Mouse (Mus musculus): ENCODE results near the gene Fibcd1. TPM values are rescaled to one million over a fixed set of nuclear protein-coding genes. Genes with fewer than 3 reads are reported as not detected.

Gene Fibcd1
- total and polyA plus RNA-seq, 3 experiments = not detected

- no peaks in the 10 kb centered on the region for H3K4me1 ChIP-seq (ENCODE audit: control insufficient read depth in 1 of 2, insufficient read depth in 2 of 2, low read length in 2 of 2)
- H3K9me3 ChIP-seq (replicated peaks; ENCODE audit: insufficient read depth, low read length) = no peaks in the 10 kb centered on the region
- no peak overlapping the region for H3K9ac ChIP-seq (ENCODE audit: control insufficient read depth, low read depth, low read length, poor library complexity, severe bottlenecking)
- H3K36me3 ChIP-seq (ENCODE audit: control insufficient read depth in 1 of 2, insufficient read depth in 2 of 2, low read length in 2 of 2) = no peaks in the 10 kb centered on the region
- TF ChIP-seq KAT2A (conservative IDR thresholded peaks at IDR 0.05; ENCODE audit: low read depth, low read length) (no peak), ZMIZ1 (IDR thresholded peaks at IDR 0.05; ENCODE audit: low read depth, low read length) (no peak), CHD1 (IDR thresholded peaks at IDR 0.05; ENCODE audit: low read depth, low read length) (no peak), ZKSCAN1 (IDR thresholded peaks at IDR 0.05; ENCODE audit: low read depth, low read length) (no peak), POLR2AphosphoS2 (IDR thresholded peaks at IDR 0.05; ENCODE audit: low read length) (no peak), HCFC1 (IDR thresholded peaks at IDR 0.05; ENCODE audit: low read depth, low read length) (no peak), MAX (IDR thresholded peaks at IDR 0.05; ENCODE audit: low read length) (no peak), CTCF (IDR thresholded peaks at IDR 0.05 in 2 of 3, conservative IDR thresholded peaks at IDR 0.05 in 1 of 3; ENCODE audit: control insufficient read depth in 1 of 3, insufficient read depth in 1 of 3, low read depth in 2 of 3, low read length in 3 of 3, poor library complexity in 1 of 3, severe bottlenecking in 1 of 3) (no peak), JUND (IDR thresholded peaks at IDR 0.05; ENCODE audit: low read depth, low read length) (no peak), MYB (IDR thresholded peaks at IDR 0.05; ENCODE audit: low read depth, low read length) (no peak), SIN3A (IDR thresholded peaks at IDR 0.05; ENCODE audit: low read length) (no peak)
- peaks cover 3 to 4% of the 10 kb centered on the region in 2 experiments for H3K27me3 ChIP-seq (ENCODE audit: control insufficient read depth in 1 of 2, insufficient read depth in 2 of 2, low read length in 2 of 2)
- H3K4me3 ChIP-seq (ENCODE audit: control insufficient read depth in 1 of 2, insufficient read depth in 1 of 2, low read depth in 2 of 2, low read length in 2 of 2) = no peak overlapping the region
- DNase-seq (ENCODE audit: low read depth, low spot score) = no peak
- H3K79me2 ChIP-seq (ENCODE audit: control insufficient read depth, insufficient read depth, low read length, poor library complexity) = no peaks in the 10 kb centered on the region
- H3K27ac ChIP-seq (ENCODE audit: control insufficient read depth, low read depth, low read length) = no peak overlapping the region
These were observed 9.7 kb downstream of the Fibcd1 start for GRCm38 (mm10) chr2:31836091-31836490.

- Histone ChIP-seq H3K9ac (ENCODE audit: control insufficient read depth, low read depth, low read length, poor library complexity, severe bottlenecking) (no peak overlapping the region), H3K4me3 (ENCODE audit: control insufficient read depth in 1 of 2, insufficient read depth in 1 of 2, low read depth in 2 of 2, low read length in 2 of 2) (no peak overlapping the region), H3K9me3 (replicated peaks; ENCODE audit: insufficient read depth, low read length) (no peaks in the 10 kb centered on the region), H3K4me1 (ENCODE audit: control insufficient read depth in 1 of 2, insufficient read depth in 2 of 2, low read length in 2 of 2) (no peaks in the 10 kb centered on the region), H3K36me3 (ENCODE audit: control insufficient read depth in 1 of 2, insufficient read depth in 2 of 2, low read length in 2 of 2) (no peaks in the 10 kb centered on the region), H3K27me3 (ENCODE audit: control insufficient read depth in 1 of 2, insufficient read depth in 2 of 2, low read length in 2 of 2) (peaks cover 3 to 4% of the 10 kb centered on the region in 2 experiments), H3K79me2 (ENCODE audit: control insufficient read depth, insufficient read depth, low read length, poor library complexity) (no peaks in the 10 kb centered on the region), H3K27ac (ENCODE audit: control insufficient read depth, low read depth, low read length) (no peak overlapping the region)
- no peak for TF ChIP-seq EP300 (IDR thresholded peaks at IDR 0.05; ENCODE audit: low read depth in 1 of 2, low read length in 2 of 2)
- no peak for TF ChIP-seq MYC (IDR thresholded peaks at IDR 0.05; ENCODE audit: low read depth, low read length)
- TF ChIP-seq MAZ (IDR thresholded peaks at IDR 0.05; ENCODE audit: low read depth, low read length) = no peak
- no peak for TF ChIP-seq POLR2A (IDR thresholded peaks at IDR 0.05; ENCODE audit: control insufficient read depth in 1 of 2, insufficient read depth in 1 of 2, low read depth in 1 of 2, low read length in 2 of 2, poor library complexity in 1 of 2)
- no peak for TF ChIP-seq TAL1 (IDR thresholded peaks at IDR 0.05; ENCODE audit: low read length)
- TF ChIP-seq GABPA (IDR thresholded peaks at IDR 0.05; ENCODE audit: low read depth, low read length) = no peak
- no peak for TF ChIP-seq TCF12 (IDR thresholded peaks at IDR 0.05; ENCODE audit: low read depth, low read length)
- TF ChIP-seq POLR2AphosphoS5 (IDR thresholded peaks at IDR 0.05; ENCODE audit: borderline replicate concordance, low read depth, low read length) = no peak
- no peak for TF ChIP-seq MAX (IDR thresholded peaks at IDR 0.05; ENCODE audit: low read length)
- TF ChIP-seq UBTF (IDR thresholded peaks at IDR 0.05; ENCODE audit: borderline replicate concordance, insufficient read depth, low read depth, low read length) = no peak
- no peak for TF ChIP-seq USF1 (IDR thresholded peaks at IDR 0.05; ENCODE audit: low read depth, low read length)
- TF ChIP-seq BHLHE40 (IDR thresholded peaks at IDR 0.05; ENCODE audit: borderline replicate concordance, low read depth, low read length) = no peak
- TF ChIP-seq MEF2A (IDR thresholded peaks at IDR 0.05; ENCODE audit: extremely low read depth, insufficient replicate concordance, low read depth, low read length, poor library complexity, severe bottlenecking) = no peak
- no peak for TF ChIP-seq GATA1 (IDR thresholded peaks at IDR 0.05; ENCODE audit: low read depth, low read length)
- no peak for TF ChIP-seq HCFC1 (IDR thresholded peaks at IDR 0.05; ENCODE audit: low read depth, low read length)
- no peak for TF ChIP-seq NELFE (IDR thresholded peaks at IDR 0.05; ENCODE audit: low read depth, low read length)
- no peak for DNase-seq (ENCODE audit: low read depth, low spot score)
These were observed 17.4 kb downstream of the Fibcd1 start for GRCm38 (mm10) chr2:31828311-31828825.

Data from MEL (cell line).